Mouse (Mus musculus) kidney, postnatal 4 days (tissue): Measurements from ENCODE around the gene Sec62.
"Not testable (repeated sequence)": the region's sequence is repeated elsewhere in the genome, so short reads cannot be mapped to it uniquely, and the experiment has no call there.

Experiments used
- DNase-seq, 2 experiments: peaks; one replicate each; pipeline ENCODE4 v3.0.0; 2021; ENCODE audit warnings: mixed read lengths in 2 of 2

Sec62 gene

GRCm38 (mm10) chr3:30833254-30833653 is 40.6 kb downstream of the Sec62 start:
- no peak for DNase-seq

- no peak for DNase-seq
Observed at GRCm38 (mm10) chr3:30845755-30846154, 53.1 kb downstream of the Sec62 start.

GRCm38 (mm10) chr3:30847413-30847812 is 54.7 kb downstream of the Sec62 start:
- no peak for DNase-seq

GRCm38 (mm10) chr3:30851422-30851821 is 58.7 kb downstream of the Sec62 start:
- DNase-seq, result no peak

GRCm38 (mm10) chr3:30853596-30853995 is 60.9 kb downstream of the Sec62 start:
- no peak for DNase-seq

GRCm38 (mm10) chr3:30855604-30856458 is 63.2 kb downstream of the Sec62 start, which contains the start of gene Gpr160:
Gpr160 (plus strand) TSS chr3:30855950.
- peak; percentile 77 to 85 for DNase-seq

- not testable (repeated sequence) for DNase-seq
Observed at GRCm38 (mm10) chr3:30859599-30859998, 66.9 kb downstream of the Sec62 start.

GRCm38 (mm10) chr3:30860705-30861104 is 68.0 kb downstream of the Sec62 start:
- DNase-seq, result no peak

- DNase-seq, result no peak
Observed at GRCm38 (mm10) chr3:30863712-30864435, 71.2 kb downstream of the Sec62 start.

- DNase-seq, result no peak
Observed at GRCm38 (mm10) chr3:30864640-30865039, 72.0 kb downstream of the Sec62 start.

GRCm38 (mm10) chr3:30868176-30868575 is 75.5 kb downstream of the Sec62 start:
- no peak for DNase-seq

GRCm38 (mm10) chr3:30868625-30869024 is 76.0 kb downstream of the Sec62 start:
- DNase-seq, result no peak

- no peak for DNase-seq
Observed at GRCm38 (mm10) chr3:30869995-30870394, 77.3 kb downstream of the Sec62 start.
